Mouse (Mus musculus): ENCODE data around the gene Gart.

DNA sequence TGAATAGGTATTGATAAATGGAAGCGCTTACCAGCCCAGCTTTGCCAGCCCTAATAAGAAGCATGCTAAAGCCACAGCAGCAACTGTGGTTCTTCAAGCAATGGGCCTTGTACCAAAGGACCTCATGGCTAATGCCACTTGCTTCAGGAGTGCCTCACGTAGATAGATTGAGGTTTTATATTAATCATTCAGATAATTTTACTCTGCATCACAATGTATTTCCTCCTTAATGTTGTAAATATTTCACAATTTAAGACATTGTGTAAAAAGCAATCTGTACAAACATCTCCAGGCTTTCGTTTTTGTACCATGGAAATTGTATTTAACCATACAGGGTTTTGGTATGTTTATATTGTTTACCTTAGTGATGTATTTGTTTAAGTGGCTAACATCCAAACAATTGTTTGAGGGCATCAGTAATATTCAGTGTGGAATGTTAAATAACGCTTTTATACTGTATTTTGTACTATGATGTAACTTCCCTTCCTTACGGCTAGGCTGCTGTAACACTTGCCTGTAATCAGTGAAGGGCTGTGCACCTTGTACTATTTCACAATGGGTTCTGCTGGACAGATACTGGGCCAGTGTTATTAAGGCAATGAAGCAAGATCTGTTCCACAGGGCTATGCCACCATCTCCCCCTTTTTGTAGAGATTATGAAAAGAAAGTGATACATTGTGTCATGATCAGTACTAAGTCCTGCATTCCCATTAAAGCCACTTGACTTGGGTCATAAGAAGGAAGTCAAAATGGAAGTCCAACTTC, 31.6 kb upstream of the Gart start:
- TF ChIP-seq POLR2A (IDR thresholded peaks at IDR 0.05; ENCODE audit: borderline replicate concordance, low read depth, low read length) = no peak
- no peak for TF ChIP-seq CTCF (IDR thresholded peaks at IDR 0.05; ENCODE audit: low read depth, low read length)
